Mouse (Mus musculus) liver, adult (tissue): ENCODE measurements around the gene Cradd.
A peak's percentile ranks its signal among the peaks of the same experiment; 100 is the strongest.

Experiments
- GATA4 ChIP-seq: IDR thresholded peaks from 2 replicates; pipeline ENCODE4 v1.6.1; 2014; ENCODE audit warnings: mild to moderate bottlenecking, low read length; ENCODE audit not compliant: insufficient replicate concordance

Cradd gene

DNA sequence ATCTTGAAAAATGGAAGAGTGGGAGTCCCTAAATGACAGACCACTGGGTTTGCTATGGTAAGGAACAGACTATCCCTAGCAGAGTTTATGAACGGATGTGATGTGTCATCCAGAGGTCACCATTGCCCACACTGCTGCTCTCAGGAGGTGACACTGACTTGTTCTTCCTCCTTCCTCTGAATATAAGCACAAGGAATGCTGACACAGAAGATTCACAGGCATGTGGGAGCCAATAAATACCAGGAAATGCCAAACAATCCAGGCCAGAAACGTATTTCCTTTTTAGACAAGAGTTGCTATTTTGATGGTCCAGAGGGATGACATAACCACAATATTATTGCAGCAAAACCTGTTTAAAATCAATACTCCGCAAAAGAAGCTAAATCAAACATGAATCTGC, 91.4 kb downstream of the Cradd start:
- TF ChIP-seq GATA4 = 0 out of 2 replicates have a peak, but pooled peaks have one; percentile 74

DNA sequence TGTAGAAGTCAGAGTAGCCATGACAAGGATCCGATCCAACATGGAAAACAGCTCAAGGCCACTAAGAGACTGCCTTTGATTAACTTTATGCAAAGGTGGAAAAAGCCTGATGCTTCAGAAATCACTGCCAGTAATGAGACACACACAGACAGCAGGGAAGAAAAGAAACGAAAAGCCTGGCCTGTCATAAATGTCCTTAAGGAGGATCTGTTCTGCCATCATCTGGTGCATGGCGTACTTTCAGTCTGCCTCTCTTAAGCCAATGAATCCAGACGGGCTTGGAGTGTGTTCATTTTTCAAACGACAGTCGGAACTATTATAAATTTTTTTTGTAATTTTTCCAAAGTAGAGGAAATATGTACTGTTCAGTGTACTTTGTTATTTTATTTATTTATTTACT, 95.7 kb downstream of the Cradd start:
- TF ChIP-seq GATA4 = no peak

DNA sequence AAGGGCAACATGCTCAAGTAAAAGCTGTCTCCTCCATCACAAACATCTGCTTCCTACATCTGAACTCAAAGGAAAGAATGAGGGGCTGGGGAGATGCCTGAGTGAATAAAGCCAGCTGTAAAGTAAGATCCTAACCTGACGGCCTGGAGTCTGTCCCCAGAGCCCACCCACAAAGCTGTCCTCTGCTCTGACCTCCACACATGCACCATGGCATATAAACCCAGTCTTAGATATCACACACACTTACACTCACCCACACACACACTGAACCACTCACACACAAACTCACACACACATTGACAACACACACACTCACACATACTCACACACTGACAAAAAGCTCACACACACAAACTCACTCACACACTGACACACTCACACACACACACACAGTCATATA, 96.3 kb downstream of the Cradd start:
- TF ChIP-seq GATA4 = no peak

DNA sequence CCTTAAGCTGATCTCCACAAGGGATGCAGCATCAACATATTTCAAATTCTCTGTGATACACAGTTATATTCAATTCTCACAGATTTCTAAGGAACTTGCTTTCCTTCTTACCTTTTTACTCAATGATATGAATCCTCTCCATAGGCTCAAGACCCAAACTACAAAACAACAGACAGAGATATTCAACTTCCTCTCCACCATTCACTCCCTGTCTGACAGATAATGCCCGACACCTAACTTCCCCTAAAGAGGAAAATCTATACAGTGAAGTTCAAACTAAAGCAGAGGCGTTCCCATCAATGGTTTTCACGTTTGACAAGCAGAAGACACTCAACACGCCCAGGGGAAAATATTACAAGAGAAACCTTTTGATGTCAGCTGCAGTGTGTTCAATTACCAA, 97.2 kb downstream of the Cradd start:
- no peak for TF ChIP-seq GATA4

DNA sequence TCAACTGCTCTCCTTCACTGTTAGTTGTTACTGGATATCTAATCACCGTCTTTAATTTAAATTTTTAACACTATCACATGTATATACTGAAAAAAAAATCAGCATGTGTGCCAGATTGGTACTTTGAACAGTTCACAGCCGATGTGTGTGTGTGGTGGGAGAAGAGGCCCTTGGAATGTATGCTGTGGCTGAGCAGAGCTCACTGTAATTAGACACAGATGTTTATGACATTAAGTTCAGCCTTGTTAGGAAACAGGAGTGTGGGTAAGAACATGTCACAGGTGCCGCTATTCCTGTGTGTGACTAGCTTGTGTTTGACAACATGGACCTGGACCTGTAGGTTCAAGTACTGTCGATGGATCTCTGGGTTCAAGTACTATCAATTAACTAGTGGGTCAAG, 98.9 kb downstream of the Cradd start:
- TF ChIP-seq GATA4 = no peak

DNA sequence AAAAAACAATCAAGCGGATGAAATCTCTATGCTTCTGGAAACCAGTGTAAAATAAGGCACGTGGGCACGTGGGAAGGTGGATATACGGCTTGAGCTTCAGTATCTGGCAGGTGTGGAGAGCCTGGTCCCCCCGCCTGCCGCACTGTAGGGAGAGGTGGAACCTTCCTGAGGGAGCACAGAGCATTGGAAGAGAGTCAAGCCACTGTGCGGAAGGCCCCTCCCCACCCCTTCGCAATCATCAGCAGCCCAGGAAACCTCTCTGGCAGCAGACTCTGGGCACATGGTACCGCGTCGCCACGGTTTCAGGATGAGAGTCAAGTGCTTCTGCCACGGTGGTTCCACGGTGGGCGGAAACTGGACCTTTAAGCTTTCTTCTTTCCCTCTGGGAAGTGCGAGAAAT, 100.7 kb downstream of the Cradd start:
- no peak for TF ChIP-seq GATA4

DNA sequence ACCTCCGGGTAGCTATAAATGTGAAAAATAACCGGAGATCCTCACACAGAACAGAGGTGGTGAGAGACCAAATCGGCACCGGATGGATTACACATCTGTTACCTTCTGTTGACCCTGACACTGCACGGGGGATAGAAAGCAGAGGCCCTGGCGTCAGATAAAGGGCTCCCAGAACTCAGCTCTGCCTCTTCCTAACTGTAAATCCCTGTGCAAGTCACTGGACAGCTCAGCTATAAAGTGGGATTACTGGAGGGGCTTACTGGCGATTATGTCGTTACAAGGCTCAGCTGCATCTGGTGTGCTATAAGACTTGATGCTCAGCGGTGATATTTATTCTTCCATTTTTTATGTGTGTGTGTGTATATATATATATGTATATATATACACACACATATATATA, 102.0 kb downstream of the Cradd start:
- TF ChIP-seq GATA4 = no peak

DNA sequence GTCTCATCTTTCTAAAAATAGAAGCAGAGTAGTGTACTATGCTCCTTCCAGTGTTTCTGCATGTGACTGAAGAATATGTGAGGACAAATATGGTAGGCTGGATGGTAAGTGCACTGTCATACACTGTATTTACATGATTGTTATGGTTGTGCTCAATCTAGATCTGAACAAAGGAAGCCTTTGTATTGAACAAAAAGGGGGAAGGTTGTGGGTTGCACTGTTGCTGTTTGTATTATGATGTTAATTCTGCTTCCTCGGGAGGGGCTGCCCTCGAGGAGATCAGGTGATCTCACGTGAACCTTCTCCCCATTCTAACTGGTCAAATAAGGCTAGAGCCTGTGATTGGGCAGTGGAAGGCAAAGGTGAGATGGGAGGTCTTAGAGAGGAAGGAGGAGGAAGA, 103.4 kb downstream of the Cradd start:
- no peak for TF ChIP-seq GATA4

DNA sequence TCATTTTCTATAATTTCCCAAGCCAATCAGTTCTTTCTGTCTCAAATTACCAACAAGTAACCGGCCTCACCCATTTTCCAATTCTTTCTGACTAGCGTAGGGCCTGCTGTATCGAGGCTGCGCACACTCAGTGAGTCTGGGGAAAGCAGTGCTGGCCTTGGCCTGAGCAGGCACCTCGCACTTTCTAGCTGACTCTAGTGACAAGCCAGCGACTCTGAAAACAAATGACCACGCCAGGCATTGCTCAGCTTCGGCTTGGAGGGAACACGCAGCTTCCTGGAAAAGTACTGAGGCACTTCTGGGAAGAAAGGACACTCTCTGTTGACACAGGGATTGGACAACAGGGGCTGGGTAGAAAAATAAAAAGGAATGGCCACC, 105.3 kb downstream of the Cradd start:
- no peak for TF ChIP-seq GATA4

DNA sequence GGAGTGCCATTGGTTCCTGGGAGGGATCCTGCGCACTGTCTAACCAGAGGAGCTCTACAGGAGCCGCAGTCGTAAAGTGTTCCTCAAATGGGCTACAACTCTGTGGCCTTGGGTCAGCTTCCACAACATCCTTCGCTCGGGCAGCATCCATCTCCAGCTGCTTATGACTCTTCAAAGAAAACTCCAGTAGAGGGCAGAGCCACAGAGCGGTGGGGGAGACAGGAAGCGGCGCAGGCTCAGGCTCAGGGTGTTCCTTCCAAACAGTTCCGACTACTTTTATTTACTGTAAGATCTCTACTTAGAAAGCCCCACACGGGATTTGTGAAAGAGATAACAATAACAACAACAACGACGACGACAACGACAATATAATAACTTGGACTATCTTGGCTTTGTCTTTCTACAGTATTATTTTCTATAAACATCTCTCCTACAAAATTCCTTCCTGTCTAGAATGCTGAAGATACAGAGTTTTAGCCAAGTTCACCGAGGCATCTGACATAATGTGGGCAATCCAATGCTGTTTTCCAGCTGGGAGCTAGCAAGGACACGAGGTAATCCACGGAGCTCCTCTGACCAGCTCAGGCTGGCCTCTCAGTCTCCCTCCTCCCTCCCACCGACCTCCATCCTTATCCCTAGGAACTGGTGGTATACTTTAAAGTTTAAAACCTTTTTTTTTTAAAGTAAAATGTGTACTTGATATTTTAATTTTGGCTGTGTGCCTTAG, 105.8 kb downstream of the Cradd start:
- no peak for TF ChIP-seq GATA4

DNA sequence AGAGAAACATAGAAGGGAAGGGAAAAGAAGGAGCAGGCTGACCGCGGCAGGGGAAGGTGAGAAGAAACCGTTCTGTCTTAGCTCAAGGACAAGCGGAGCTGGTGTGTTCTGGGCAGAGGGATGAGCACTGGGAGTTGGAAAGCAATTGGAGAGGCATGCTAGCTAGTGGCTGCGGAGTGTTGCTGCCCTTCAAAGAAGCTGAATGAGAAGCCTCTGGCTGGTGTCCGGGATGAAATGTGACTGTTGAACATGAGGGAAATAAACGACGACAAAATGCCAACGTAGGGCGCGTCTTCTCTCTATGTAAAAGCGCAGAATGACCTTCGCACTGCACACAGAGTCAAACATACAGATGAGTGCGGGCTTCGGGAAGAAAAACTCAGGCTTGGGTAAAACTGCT, 108.6 kb downstream of the Cradd start:
- no peak for TF ChIP-seq GATA4

DNA sequence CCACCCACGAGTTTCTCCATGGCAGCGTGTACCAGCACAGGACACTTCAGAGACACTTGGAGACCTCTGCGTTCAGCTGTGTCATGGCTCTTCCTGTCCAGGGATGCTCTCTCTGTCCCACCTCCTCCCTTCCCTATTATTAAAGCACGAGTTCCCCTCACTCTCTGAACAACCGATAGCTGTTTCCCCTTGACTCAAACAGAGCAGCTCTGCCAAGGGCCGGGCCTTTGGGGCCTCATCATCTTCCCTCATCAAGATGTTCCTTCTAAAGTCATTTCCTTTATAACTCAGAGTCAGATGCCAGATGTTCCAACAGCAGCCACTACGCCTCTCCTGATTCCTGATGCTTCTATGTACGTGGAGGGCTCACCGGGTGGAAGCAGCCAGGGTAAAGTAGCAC, 110.1 kb downstream of the Cradd start:
- TF ChIP-seq GATA4 = no peak

DNA sequence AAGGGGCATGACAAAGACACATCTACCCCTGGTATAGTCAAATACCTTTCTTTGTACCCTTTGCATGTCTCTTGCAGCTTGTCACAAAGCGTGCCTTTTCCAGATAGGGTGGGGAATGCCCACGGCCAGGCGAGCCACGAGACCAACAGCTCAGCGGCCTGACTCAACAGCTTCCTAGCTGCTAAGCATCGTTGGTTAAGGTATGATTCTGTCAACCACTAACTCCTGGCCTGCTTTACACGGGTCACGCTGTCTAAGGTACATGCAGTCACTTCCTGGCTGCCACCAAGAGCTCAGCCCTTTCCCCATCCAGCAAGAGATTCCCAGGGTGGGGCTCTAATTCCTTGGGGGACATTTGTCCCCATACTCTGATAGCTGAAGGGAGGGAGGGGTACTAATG, 110.6 kb downstream of the Cradd start:
- TF ChIP-seq GATA4 = no peak

DNA sequence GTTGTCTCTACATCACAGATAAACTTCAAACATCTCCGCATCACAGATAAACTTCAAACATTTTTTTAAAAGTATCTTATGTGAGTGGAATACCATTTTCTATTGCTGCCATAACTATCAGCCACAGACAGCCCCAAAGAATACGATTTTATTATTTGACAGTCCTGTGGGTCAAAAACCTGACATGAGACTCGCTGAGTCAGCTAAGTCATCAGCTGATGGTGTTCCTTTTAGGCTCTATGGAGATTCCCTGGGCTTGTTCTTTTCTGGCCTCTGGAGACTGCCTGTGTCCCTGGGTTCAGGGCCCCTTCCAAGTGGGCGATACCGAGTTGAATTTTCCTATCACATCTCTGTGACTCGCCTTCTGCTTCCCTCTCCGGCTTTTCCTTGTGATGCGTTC, 112.3 kb downstream of the Cradd start:
- no peak for TF ChIP-seq GATA4

DNA sequence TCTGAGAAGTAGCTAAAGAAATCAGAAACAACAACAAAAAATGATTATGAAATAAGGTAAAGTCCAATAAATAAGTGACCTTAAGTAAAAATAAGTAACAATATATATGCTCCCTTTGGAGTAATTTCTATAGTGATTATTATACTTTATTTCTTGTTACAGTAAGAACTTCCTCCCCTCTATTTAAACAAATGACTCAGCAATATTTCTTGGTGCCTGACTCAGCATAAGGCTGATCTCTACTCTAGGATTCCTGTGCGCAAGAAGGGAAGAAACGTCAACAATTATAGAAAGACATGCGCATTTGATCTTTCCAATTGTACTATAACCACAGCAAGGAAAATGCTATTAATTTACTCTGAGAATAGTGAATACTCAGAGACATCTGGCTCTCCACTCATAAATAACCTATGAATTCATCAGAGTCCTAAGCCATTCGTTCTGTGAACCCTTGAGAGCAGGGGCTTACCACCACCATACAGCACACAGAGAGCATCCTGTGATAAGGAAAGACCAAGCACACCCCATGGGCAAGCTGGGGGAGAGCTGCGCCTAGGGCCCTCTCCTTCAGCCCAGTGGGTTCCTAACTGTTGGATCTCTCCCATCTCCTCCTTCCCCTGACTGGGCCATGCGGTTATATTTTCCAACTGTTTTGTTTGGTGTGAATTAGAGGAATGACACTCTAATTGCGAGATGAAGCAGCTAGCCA, 113.1 kb downstream of the Cradd start:
- no peak for TF ChIP-seq GATA4

DNA sequence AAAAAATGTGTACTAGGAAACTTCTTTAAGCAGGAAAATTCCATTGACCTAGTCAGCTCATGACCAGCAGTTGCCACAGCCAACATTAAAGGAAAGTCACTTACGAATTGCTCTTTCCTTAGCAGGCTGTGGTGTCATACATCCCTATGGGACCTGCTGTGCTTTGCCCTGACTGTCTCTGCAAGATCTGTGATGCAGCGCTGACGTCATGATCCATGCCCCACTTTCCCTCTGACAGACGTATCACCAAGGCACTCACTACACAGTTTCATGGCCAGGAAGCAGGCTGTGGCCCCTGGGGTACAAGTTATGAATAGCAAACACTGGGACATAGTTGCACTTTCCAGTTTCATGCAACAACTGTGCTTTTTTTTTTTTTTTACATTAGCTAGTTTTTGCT, 113.8 kb downstream of the Cradd start:
- TF ChIP-seq GATA4 = no peak

DNA sequence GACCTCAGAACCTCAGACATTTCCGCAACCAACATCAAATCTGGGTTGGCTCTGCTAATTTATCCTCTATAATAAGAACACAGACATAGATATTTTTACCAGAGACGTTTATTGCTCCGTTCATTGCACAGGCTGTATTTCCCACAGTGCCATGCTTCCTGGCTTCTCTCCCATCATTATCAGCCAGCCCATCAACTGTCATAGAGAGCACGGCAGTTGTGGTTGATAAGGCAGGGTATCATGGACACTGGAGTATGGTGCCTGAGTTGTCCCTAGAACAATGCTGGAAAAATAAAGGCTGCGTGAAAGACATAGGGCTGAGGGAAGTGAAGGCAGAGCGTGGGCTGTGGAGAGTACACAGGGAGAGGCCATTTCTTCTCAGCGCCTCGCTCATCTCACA, 116.5 kb downstream of the Cradd start:
- TF ChIP-seq GATA4 = no peak
